Mouse (Mus musculus): Measurements from ENCODE around the gene Aebp1. TPM values are rescaled to one million over a fixed set of nuclear protein-coding genes. Genes with fewer than 3 reads are reported as not detected.

Aebp1 gene
- polyA plus RNA-seq, 1 experiment from 2014 or later = 8.9 TPM

- H3K4me2 ChIP-seq (ENCODE audit: low read depth) = no peak overlapping the region
- WGBS = 58% methylated on average over 5 of the region's 5 CpGs
- no peaks in the 10 kb centered on the region for H3K36me3 ChIP-seq (ENCODE audit: control insufficient read depth, insufficient read depth, low read length)
- no peaks in the 10 kb centered on the region for H3K4me1 ChIP-seq (ENCODE audit: control insufficient read depth, insufficient read depth, low read length)
- H3K27me3 ChIP-seq (ENCODE audit: control insufficient read depth, insufficient read depth, low read length) = no peaks in the 10 kb centered on the region
- H3K4me3 ChIP-seq (ENCODE audit: low read depth, low read length) = no peak overlapping the region
- DNase-seq (ENCODE audit: low spot score) (no peak), ATAC-seq (ENCODE audit: insufficient read depth, low FRiP score, low TSS enrichment) (no peak)
- H3K9ac ChIP-seq (ENCODE audit: low read length) = no peak overlapping the region
- H3K9me3 ChIP-seq (ENCODE audit: control insufficient read depth, low read length) = no peaks in the 10 kb centered on the region
- H3K27ac ChIP-seq (ENCODE audit: low read depth, low read length) = no peak overlapping the region
Measured at GRCm38 (mm10) chr11:5850452-5850851, 11.3 kb upstream of the Aebp1 start.

- 65% methylated on average over 4 of the region's 4 CpGs for WGBS
- Histone ChIP-seq H3K27me3 (ENCODE audit: control insufficient read depth, insufficient read depth, low read length) (no peaks in the 10 kb centered on the region), H3K9me3 (ENCODE audit: control insufficient read depth, low read length) (no peaks in the 10 kb centered on the region), H3K4me1 (ENCODE audit: control insufficient read depth, insufficient read depth, low read length) (no peaks in the 10 kb centered on the region), H3K4me2 (ENCODE audit: low read depth) (no peak overlapping the region), H3K27ac (ENCODE audit: low read depth, low read length) (no peak overlapping the region), H3K36me3 (ENCODE audit: control insufficient read depth, insufficient read depth, low read length) (no peaks in the 10 kb centered on the region), H3K9ac (ENCODE audit: low read length) (no peak overlapping the region), H3K4me3 (ENCODE audit: low read depth, low read length) (no peak overlapping the region)
- DNase-seq (ENCODE audit: low spot score) (no peak), ATAC-seq (ENCODE audit: insufficient read depth, low FRiP score, low TSS enrichment) (no peak)
Measured at GRCm38 (mm10) chr11:5851021-5851736, 10.6 kb upstream of the Aebp1 start.

- WGBS = 37% methylated on average over 1 of the region's 1 CpGs
- ATAC-seq (ENCODE audit: insufficient read depth, low FRiP score, low TSS enrichment) (no peak), DNase-seq (ENCODE audit: low spot score) (no peak)
- Histone ChIP-seq H3K9me3 (ENCODE audit: control insufficient read depth, low read length) (no peaks in the 10 kb centered on the region), H3K4me1 (ENCODE audit: control insufficient read depth, insufficient read depth, low read length) (no peaks in the 10 kb centered on the region), H3K27ac (ENCODE audit: low read depth, low read length) (no peak overlapping the region), H3K4me3 (ENCODE audit: low read depth, low read length) (no peak overlapping the region), H3K27me3 (ENCODE audit: control insufficient read depth, insufficient read depth, low read length) (no peaks in the 10 kb centered on the region), H3K9ac (ENCODE audit: low read length) (no peak overlapping the region), H3K4me2 (ENCODE audit: low read depth) (no peak overlapping the region), H3K36me3 (ENCODE audit: control insufficient read depth, insufficient read depth, low read length) (no peaks in the 10 kb centered on the region)
Measured at GRCm38 (mm10) chr11:5852314-5852713, 9.4 kb upstream of the Aebp1 start.

GRCm38 (mm10) chr11:5855481-5855880, 6.3 kb upstream of the Aebp1 start:
- no peaks in the 10 kb centered on the region for H3K27me3 ChIP-seq (ENCODE audit: control insufficient read depth, insufficient read depth, low read length)
- no peak overlapping the region for H3K4me3 ChIP-seq (ENCODE audit: low read depth, low read length)
- no peak overlapping the region for H3K4me2 ChIP-seq (ENCODE audit: low read depth)
- ATAC-seq (ENCODE audit: insufficient read depth, low FRiP score, low TSS enrichment) (no peak), DNase-seq (ENCODE audit: low spot score) (no peak)
- no peak overlapping the region for H3K27ac ChIP-seq (ENCODE audit: low read depth, low read length)
- H3K9ac ChIP-seq (ENCODE audit: low read length) = no peak overlapping the region
- no peaks in the 10 kb centered on the region for H3K9me3 ChIP-seq (ENCODE audit: control insufficient read depth, low read length)
- H3K4me1 ChIP-seq (ENCODE audit: control insufficient read depth, insufficient read depth, low read length) = no peaks in the 10 kb centered on the region
- no peaks in the 10 kb centered on the region for H3K36me3 ChIP-seq (ENCODE audit: control insufficient read depth, insufficient read depth, low read length)

- Histone ChIP-seq H3K27ac (ENCODE audit: low read depth, low read length) (no peak overlapping the region), H3K9me3 (ENCODE audit: control insufficient read depth, low read length) (no peaks in the 10 kb centered on the region), H3K4me3 (ENCODE audit: low read depth, low read length) (no peak overlapping the region), H3K27me3 (ENCODE audit: control insufficient read depth, insufficient read depth, low read length) (peaks cover 2% of the 10 kb centered on the region), H3K4me1 (ENCODE audit: control insufficient read depth, insufficient read depth, low read length) (no peaks in the 10 kb centered on the region), H3K4me2 (ENCODE audit: low read depth) (no peak overlapping the region), H3K9ac (ENCODE audit: low read length) (no peak overlapping the region), H3K36me3 (ENCODE audit: control insufficient read depth, insufficient read depth, low read length) (no peaks in the 10 kb centered on the region)
- DNase-seq (ENCODE audit: low spot score) = no peak
- ATAC-seq (ENCODE audit: insufficient read depth, low FRiP score, low TSS enrichment) = no peak
- WGBS = 45% methylated on average over 7 of the region's 7 CpGs
Measured at GRCm38 (mm10) chr11:5855902-5856301, 5.8 kb upstream of the Aebp1 start.

- DNase-seq (ENCODE audit: low spot score) (no peak), ATAC-seq (ENCODE audit: insufficient read depth, low FRiP score, low TSS enrichment) (no peak)
- Histone ChIP-seq H3K9me3 (ENCODE audit: control insufficient read depth, low read length) (no peaks in the 10 kb centered on the region), H3K4me3 (ENCODE audit: low read depth, low read length) (no peak overlapping the region), H3K27ac (ENCODE audit: low read depth, low read length) (no peak overlapping the region), H3K27me3 (ENCODE audit: control insufficient read depth, insufficient read depth, low read length) (peaks cover 9% of the 10 kb centered on the region), H3K4me1 (ENCODE audit: control insufficient read depth, insufficient read depth, low read length) (peaks cover 4% of the 10 kb centered on the region; the same call in 1 of the 2 replicates), H3K9ac (ENCODE audit: low read length) (no peak overlapping the region), H3K36me3 (ENCODE audit: control insufficient read depth, insufficient read depth, low read length) (no peaks in the 10 kb centered on the region), H3K4me2 (ENCODE audit: low read depth) (no peak overlapping the region)
- WGBS = 84% methylated on average over 8 of the region's 8 CpGs
Measured at GRCm38 (mm10) chr11:5856479-5857130, 5.1 kb upstream of the Aebp1 start.

GRCm38 (mm10) chr11:5858723-5859122, 3.0 kb upstream of the Aebp1 start:
- H3K27me3 ChIP-seq (ENCODE audit: control insufficient read depth, insufficient read depth, low read length) = peaks cover 17% of the 10 kb centered on the region
- ATAC-seq (ENCODE audit: insufficient read depth, low FRiP score, low TSS enrichment) (no peak), DNase-seq (ENCODE audit: low spot score) (no peak)
- H3K27ac ChIP-seq (ENCODE audit: low read depth, low read length) = no peak overlapping the region
- no peak overlapping the region for H3K9ac ChIP-seq (ENCODE audit: low read length)
- H3K4me1 ChIP-seq (ENCODE audit: control insufficient read depth, insufficient read depth, low read length) = peaks cover 5% of the 10 kb centered on the region; the same call in 1 of the 2 replicates
- 72% methylated on average over 1 of the region's 1 CpGs for WGBS
- H3K36me3 ChIP-seq (ENCODE audit: control insufficient read depth, insufficient read depth, low read length) = no peaks in the 10 kb centered on the region
- no peaks in the 10 kb centered on the region for H3K9me3 ChIP-seq (ENCODE audit: control insufficient read depth, low read length)
- no peak overlapping the region for H3K4me3 ChIP-seq (ENCODE audit: low read depth, low read length)
- no peak overlapping the region for H3K4me2 ChIP-seq (ENCODE audit: low read depth)

GRCm38 (mm10) chr11:5859883-5860550, 1.7 kb upstream of the Aebp1 start:
- H3K27ac ChIP-seq (ENCODE audit: low read depth, low read length) = no peak overlapping the region
- H3K4me3 ChIP-seq (ENCODE audit: low read depth, low read length) = no peak overlapping the region
- H3K9ac ChIP-seq (ENCODE audit: low read length) = no peak overlapping the region
- no peak overlapping the region for H3K4me2 ChIP-seq (ENCODE audit: low read depth)
- H3K4me1 ChIP-seq (ENCODE audit: control insufficient read depth, insufficient read depth, low read length) = peaks cover 5% of the 10 kb centered on the region; the same call in 1 of the 2 replicates
- ATAC-seq (ENCODE audit: insufficient read depth, low FRiP score, low TSS enrichment) = no peak
- H3K27me3 ChIP-seq (ENCODE audit: control insufficient read depth, insufficient read depth, low read length) = peaks cover 17% of the 10 kb centered on the region
- 90% methylated on average over 13 of the region's 13 CpGs for WGBS
- no peak for DNase-seq (ENCODE audit: low spot score)
- no peaks in the 10 kb centered on the region for H3K36me3 ChIP-seq (ENCODE audit: control insufficient read depth, insufficient read depth, low read length)
- no peaks in the 10 kb centered on the region for H3K9me3 ChIP-seq (ENCODE audit: control insufficient read depth, low read length)

All from neural tube, embryonic 11.5 days (tissue).